Mouse (Mus musculus) frontal cortex, postnatal 25 days (tissue): Measurements from ENCODE around the gene Tspan10.
A peak's percentile ranks its signal among the peaks of the same experiment; 100 is the strongest.
"Not testable (repeated sequence)": the region's sequence is repeated elsewhere in the genome, so short reads cannot be mapped to it uniquely, and the experiment has no call there.

ENCODE experiments used
- DNase-seq, 2 experiments: peaks; one replicate each; pipeline ENCODE4 v3.0.0; 2022; ENCODE audit warnings: low spot score in 2 of 2

Gene Tspan10

DNA sequence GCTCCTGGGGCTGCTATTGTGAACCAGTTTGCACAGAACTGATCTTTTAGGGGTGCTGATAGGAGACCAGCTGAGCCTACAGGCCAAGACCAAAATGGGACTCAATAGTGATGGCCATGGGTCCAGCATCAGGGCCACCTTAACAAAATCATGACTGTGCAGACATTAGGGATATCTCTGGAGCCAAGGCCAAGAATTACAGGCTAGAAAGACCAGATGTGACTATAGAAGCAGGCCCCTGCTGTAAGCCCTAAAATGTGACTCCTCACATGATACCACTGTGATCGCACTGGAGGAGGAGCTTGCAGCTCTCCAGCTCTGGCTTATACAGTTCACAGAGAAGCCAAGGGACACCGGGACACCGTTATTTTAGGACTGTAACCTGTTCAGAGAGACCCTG, at the start of gene Tspan10:
Tspan10 (plus strand) TSS at position 301 of the 400 bp plus-strand sequence.
- no peak for DNase-seq

DNA sequence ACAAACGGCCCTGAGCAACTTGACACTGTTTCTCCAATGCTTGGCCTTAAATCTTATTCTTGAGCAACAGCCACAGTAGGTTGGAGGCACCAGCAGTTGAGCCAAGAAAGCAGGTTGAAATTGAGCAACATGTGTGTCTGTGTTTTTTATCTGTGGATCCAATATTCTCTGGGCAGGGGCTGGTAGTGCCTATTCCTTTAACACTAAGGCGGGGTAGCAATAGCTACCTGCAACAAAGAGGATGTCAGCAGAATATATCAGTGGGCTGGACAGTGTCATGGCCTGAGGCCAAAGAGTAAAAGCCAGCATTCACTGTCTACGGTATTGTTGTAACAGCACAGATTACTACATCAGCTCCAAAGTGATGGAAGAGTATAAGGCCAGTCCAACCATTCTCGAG, 46.8 kb upstream of the Tspan10 start:
- DNase-seq: no peak

DNA sequence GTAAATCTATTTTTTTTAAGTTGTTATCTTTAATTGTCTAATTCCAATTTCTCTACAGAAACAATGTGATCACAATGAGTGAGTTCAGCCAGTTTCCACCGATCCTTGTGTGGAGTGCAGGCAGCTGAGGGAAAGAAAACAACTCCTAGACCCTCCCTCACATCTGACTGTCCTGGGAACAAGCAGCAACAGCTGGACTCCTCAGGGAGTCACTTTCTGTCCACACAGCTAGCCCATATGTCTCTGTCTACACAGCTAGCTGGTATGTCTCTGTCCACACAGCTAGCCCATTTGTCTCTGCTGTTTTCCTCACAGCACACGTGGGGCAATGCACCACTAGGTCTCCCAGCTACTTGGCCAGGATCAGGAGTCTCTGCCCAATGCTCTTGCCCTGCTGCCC, 44.8 kb upstream of the Tspan10 start:
- no peak for DNase-seq

DNA sequence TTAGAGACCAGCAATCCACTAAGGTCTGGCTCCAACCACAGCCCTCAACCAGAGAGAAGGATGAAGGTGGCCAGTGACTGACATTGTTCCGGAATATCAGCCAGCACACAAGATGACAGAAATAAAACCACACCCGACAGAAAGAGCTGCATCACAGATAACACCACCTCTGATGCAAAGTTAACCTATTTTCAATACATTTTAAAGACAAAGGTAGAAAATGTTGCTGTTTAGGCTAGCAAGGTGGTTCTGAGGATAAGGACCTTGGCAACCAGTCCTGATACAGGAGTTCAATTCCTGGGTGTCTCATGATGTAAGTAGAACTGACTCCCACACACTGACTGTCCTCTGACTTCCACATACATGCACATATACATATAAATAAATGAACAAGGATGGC, 43.1 kb upstream of the Tspan10 start:
- DNase-seq: no peak

DNA sequence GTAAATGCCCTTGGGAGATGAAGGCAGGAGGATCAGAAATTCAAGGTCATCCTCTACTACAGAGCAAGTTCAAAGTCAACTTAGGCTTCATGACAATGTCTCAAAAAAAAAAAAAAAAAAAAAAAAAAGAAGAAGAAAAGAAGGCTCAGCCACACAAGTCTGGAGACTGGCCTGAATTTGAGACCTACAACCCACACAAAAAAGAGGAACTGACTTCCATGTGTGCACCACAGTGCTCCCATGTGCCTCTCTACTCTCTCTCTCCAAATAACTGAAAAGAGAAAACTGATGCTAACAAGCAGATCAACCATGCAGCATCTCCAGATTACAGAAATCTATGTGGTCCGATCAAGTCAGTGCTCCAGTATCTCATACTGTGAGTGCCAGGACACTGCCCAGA, 37.6 kb upstream of the Tspan10 start:
- DNase-seq: no peak

DNA sequence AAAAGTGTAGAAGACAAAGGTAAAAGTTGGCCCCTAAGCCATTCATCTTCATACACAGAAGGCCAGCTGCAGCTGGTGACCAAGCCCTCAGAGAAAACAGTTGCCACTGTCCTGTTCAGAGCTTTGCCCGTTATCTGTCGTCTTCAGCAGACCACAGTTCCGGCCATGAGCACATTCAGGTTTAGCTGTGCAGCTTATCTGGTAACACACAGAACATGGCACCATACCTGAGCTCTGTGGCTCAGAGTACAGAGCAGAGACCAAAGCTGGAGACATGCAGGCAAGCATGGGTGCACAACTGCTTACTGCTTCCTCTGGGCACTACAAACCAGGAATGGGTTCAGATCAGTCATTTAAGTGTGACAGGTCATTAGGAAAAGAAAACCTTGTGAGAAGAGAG, 36.6 kb upstream of the Tspan10 start:
- DNase-seq: no peak

DNA sequence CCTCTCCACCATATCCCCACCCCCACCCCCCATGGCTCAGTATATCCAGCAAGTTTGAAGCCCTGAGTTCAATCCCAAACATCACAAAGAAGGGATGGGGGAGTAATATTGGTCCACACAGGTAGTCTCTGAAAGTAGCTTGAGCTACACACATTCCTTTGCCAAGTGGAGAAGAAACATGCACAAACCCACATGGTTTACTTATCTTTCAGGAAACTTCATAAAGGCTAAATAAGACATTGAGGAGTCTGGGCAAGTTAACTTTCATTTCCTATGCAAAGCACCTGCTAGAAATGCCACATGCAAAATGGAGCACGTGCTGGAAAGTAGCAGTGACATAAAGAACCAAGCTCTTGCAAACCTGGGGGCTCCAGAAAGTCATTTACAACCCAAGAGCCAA, 36.0 kb upstream of the Tspan10 start:
- no peak for DNase-seq

DNA sequence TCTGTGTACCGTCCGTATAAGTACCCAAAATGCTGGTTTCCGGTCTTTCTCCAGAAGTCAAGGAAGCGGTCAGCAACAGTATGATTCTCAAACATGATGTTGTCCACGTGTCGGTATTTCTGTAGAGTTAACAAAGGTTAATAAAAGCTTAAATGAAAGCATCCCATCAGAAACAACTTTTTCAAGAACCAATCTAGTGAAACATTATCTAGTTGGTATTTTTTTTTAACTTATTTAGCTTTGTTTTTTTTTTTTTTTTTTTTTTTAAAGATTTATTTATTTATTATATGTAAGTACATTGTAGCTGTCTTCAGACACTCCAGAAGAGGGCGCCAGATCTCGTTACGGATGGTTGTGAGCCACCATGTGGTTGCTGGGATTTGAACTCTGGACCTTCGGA, 28.8 kb upstream of the Tspan10 start:
- not testable (repeated sequence) for DNase-seq

DNA sequence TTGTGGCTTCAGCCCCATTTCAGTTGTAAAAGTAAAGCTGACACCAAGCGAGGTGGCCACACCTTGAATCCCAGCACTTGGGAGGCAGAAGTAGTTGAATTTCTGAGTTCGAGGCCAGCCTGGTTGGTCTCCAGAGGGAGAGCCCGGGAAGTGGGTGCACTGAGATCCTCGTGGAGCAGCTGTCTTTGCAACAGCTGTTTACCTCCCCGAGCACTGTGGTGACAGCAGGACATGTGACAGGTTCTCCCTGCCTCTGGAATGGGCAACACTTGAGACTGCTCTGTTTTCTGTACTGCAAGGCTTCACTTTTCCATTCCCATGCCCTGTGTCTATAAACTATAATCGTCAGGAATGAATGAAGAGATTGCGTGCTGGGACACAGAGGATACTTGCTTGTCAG, 24.6 kb upstream of the Tspan10 start:
- no peak for DNase-seq

DNA sequence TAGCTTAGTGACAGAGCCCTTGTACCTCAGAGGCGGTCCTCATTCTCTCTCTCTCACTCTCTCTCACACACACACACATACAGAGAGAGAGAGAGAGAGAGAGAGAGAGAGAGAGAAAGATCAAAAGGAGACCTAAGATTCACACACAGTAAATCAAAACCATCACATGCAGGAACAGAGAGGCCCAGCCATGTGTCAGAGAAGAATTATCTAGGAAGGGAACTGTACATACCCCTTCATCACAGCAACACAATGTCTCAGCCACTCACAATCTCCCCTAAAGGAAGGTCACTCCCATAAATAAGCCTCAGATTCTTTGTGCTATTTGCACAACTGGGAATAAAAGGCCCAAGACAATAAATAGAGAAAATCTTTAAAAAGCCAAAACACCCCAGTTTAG, 23.9 kb upstream of the Tspan10 start:
- DNase-seq: no peak

DNA sequence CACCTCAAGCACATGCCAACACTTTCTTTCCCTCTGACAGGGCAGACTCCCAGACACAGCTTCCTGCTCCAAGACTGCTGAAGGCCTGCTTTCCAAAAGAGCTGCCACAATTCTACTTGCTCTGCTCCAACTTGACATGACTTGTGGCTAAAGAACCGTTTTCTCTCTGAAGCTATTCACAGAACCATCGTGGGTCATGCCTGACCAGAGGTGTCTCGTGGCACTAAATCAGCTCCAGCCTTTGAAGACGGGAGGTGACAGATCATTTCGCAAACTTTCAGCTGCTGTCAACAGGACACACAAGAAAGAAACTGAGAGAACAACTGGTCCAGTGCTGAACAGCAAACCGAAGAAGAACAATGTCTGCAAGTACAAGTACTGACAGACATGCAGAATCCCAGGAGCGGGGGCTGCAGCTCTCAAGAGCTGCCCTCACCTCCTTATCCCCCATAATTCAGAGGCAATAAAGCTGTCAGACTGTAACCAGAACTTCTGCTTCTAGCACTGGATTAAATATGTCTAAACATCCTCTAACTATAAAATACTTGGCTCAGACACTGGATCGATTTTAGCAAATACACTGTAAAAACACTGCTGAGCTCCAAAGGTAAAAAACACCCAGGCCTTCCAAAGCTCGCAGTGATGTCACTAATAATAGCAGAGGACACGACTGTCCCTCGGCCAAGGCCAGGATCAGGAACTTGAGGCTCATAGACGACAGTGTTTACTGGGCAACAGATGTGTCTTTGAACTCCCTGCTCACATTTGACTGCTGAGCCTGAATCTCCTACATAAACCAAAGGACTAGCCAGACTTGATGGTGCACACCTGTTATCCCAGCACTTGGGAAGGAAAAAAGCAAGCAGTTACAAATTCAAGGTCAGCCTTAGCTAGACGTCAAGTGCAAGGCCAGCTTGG, 19.5 kb upstream of the Tspan10 start:
- DNase-seq: no peak

DNA sequence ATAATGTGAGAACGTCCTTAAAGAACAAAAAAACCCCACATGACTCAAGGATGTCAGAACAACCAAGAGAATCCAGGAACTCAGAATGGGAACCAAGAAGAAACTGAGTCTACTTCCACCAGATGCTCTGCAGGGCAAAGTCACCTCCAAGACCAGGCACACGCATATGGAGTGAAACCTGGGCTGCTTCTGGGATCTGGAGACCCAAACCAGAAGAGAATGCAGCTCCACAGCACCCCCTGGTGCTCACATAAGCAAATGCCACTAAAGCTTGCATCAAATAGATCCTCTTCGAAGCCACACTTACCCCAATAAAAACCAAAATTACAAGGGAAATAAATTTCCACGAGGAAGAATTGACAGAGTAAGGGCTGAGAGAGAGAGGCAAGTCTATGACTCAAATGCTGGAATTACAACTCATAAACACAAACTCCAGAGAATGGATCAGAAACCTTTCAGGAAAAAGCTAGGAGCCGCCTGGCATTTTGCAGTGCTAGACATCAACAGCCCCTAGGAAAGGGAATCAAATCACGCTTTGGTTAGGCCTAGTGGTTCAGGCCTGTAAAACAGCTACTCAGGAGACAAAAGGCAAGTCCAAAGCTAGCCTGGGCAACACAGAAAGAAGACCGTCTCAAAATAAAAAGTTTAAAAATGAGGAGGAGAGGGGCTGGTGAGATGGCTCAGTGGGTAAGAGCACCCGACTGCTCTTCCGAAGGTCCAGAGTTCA, 18.7 kb upstream of the Tspan10 start:
- DNase-seq: peak; percentile 33

DNA sequence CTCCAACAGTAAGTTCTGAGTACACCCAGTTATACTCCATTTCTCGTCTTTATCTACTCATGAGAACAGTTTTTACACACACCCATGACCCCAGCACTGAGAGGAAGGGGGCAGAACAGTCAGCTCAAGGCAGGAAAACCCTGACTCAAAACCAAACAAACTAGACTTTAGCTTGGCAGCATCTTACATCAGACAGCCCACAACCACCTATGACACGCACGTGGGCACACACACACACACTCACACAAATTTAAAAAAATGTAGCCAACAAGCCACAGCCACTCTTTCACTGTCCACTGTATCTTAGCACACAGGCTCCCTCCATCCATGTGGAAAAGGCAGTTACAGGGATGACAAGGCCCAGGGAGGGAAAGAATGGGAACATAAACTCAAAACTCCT, 15.7 kb upstream of the Tspan10 start:
- DNase-seq: no peak

DNA sequence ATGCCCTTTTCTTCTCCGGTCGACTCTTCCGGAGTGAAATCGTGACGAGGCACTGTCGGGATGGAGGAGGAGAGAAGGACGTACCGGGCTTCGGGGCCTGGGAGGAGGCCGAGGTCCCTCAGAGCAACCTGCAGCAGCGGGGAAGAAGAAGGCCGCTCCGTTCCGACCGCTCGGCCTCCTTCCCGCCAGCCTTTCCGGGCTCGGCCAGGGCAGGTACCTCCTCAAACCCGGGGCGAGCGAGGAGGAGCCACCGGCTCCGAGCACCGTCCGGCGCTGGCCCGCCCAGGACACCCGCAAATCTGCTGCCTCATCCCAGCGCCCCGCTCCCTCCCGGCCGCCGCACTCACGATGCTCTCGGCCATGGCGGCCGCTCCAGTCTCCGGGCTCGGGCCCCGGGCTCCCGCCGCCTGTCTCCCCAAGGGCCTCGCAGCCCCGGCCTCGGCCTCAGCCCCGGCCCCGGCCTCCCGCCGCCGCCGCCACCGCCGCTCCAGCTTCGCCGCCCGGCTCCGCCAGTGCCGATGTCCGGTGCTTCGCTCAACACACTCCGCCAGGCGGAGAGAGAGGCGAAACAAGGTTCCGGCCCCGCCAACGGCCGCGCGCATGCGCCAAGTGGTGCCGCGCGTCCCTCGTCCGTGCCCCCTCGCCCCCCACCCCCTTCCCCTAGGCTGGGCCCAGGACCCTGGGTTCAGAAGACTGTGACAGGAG, 5.1 kb upstream of the Tspan10 start, which contains the start of gene Nploc4:
Nploc4 (minus strand) TSS at position 557 of the 705 bp plus-strand sequence.
- peak; percentile 70 to 78 for DNase-seq

DNA sequence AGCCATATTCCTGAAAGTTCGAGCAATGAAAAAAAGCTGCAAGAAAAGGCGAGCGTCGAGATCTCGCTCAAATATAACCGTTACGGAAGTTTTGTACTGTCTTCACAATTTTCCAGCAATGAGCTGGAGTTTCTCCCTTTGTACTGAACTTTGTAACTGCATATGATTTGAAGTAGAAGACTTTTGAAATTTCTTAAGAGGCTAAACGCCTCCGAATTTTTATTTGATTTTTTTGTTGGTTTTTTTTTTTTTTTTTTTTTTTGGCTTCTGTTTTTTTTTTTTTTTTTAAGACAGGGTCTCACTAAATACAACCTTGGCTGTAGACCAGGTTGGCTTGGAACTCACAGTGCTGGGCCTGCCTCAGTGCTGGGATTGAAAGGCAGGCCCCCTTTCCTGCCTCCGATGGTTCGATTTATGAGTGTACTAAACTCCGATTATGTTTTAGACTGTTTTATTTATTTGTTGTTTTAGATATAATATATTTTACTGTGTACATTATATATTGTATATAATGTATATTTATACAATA, 4.5 kb upstream of the Tspan10 start:
- DNase-seq: no peak

DNA sequence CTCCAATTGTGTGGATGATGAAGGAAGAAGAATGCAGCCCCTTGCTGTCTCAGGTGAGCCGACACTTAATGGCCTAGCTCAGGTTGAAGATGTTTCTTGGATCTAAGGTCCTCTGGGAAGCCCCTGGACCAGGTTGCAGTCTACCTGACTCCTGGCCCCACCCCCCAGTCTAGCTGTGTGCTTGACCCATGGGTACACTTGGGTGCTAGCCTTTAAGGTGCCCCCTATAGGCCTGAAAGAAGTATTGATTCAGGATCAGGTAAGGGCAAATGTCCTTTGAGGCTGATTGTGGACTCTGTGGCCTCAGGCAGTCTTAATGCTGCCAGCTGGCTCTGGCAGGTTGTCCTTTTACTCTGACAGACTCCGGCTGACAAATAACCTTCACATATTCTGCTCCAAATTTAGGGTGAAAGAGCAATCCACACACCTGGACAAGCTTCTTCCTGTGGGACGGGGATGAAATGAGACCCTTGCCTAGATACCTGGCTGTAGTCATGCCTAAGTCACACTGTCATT, 379 bp downstream of the Tspan10 start:
- no peak for DNase-seq

DNA sequence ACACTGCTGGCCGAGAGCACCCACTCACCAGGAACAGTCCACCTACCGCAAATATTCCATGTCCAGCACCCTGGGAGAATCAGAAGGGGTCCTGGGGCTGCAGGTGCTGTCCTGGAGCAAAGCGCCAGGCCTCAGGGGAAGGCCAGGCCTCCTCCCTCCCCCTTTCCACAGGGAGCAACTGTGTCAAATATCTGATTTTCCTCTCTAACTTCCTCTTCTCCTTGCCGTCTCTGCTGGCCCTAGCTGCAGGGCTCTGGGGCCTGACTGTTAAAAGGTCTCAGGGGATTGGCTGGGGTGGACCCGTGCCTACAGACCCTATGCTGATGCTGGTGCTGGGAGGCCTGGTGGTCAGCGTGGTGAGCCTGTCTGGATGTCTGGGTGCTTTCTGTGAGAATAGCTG, 1.7 kb downstream of the Tspan10 start:
- DNase-seq: no peak

DNA sequence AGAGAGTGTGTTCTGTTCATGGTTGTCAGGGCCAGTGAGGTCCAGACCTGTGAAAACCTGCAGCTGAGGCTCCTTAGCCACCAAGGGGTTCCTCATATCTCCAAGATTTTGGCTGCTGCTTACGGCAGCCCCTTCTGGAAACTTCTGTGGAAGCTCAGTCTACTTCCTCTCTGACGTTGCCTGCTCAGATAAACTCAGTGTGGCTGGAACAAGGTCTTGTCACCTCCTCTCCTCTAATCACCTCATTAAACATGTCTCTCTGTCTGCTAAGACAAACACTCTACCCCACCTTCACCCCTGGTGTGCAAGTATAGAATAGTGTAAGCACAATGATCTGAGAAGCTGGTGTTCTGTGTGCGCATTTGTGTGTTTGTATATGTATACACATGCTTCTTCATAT, 3.0 kb downstream of the Tspan10 start:
- no peak for DNase-seq

DNA sequence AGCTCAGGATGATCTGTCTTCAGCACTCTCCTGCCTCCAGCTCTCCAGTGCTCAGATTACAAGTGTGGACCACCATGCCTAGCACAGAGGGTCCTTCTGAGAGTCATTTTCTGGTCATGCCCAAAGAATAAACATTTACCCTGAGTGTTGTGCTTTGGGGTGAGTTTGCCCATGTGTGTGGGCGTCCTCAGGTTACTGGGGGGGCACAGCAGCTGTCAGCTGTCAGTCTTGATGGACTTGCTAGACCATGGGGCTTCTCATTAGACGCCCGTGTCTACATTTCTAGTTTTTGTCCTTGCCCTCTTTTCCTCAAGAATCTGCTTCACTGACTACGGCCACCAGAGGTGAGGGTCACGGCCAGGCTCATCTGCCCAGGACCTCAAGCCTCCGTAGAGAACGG, 4.7 kb downstream of the Tspan10 start:
- DNase-seq: no peak

DNA sequence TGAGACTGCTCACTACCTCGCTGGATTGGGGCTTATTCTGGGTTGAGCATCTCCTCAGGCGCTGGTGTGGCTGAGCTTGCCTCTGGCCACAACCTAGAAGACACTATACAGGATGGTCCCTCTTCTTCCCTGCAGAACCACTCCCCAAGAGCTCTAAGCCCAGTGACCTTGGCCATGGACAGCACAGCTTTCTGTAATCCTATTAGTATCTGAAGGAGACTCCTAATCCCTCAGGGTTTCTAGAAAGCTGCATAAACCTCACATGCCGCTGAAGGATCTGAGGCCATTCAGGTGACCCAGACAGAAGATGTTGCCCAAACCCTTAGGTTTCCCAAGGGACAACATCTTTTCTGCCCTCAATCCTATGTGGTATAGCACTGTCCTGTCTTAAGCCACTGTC, 9.8 kb downstream of the Tspan10 start:
- DNase-seq: no peak

DNA sequence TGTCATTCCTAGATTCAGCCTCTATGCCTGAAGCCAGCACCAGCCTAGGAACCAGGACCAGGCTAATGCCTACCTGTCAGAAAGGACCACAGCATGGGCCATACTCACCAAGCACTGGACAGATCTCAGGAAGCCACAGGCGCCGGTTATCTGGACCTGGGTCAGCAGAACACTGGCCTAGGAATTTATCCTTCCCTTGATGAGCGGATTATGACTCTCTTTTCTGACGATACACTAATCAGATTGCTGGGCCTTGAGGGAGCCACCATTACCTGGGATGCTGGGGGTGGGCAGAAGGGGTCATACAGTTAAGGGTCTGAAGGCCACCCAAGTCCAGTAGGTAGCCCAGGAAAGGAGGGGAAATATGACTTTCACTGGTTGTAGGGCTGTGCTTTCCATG, 10.9 kb downstream of the Tspan10 start, which contains the start of gene Pde6g:
Pde6g (minus strand) TSS at position 195 of the 400 bp plus-strand sequence.
- no peak for DNase-seq

DNA sequence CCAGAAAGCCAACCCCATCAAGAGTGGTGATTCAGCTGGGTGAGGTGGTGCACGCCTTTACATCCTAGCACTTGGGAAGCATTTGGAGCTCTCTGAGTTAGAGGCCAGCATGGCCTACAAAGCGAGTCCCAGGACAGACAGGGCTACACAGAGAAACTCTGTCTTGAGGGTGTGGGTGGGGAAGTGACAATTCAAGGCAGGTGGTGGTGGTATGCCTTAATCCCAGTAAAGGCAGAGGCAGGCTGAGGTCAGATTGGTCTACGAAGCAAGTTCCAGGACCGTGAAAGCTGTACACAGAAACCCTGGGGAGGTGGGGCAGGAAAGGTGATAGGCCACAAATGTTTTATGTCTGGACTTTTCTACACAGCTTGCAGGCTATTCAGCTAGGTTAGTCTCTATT, 12.5 kb downstream of the Tspan10 start:
- DNase-seq: no peak
